Mouse (Mus musculus) forebrain, embryonic 14.5 days (tissue): ENCODE data around the gene Dcbld1. TPM values are rescaled to one million over a fixed set of nuclear protein-coding genes. Genes with fewer than 3 reads are reported as not detected.

Experiments used
- ATAC-seq: fragments of 200-750 bp; cut with Nextera tagmentation; 2 replicates; pipeline ENCODE4 v1.8.0; 2017; ENCODE audit warnings: mild to moderate bottlenecking, moderate library complexity
- DNase-seq: peaks from one replicate; pipeline ENCODE4 v3.0.0-alpha.2; 2015; ENCODE audit warnings: low spot score
- H3K27ac ChIP-seq: fragments of 300-500 bp; sonication (generic); 2 replicates; pipeline ENCODE4 v1.5.1; 2014; ENCODE audit warnings: low read depth, mild to moderate bottlenecking, control low read depth, low read length, moderate library complexity
- H3K27me3 ChIP-seq: fragments of 300-500 bp; sonication (generic); replicated peaks from 2 replicates; pipeline ENCODE4 v1.6.1; 2014; ENCODE audit warnings: low read length, control low read depth, mixed read lengths; ENCODE audit not compliant: control insufficient read depth, insufficient read depth
- H3K36me3 ChIP-seq: fragments of 300-500 bp; sonication (generic); 2 replicates; pipeline ENCODE4 v1.6.1; 2014; ENCODE audit warnings: low read length, control low read depth; ENCODE audit not compliant: control insufficient read depth, insufficient read depth
- H3K4me1 ChIP-seq: fragments of 300-500 bp; sonication (generic); 2 replicates; pipeline ENCODE4 v1.6.1; 2014; ENCODE audit warnings: antibody characterized with exemption, low read length, control low read depth; ENCODE audit not compliant: control insufficient read depth, insufficient read depth
- H3K4me2 ChIP-seq: fragments of 300-500 bp; sonication (generic); 2 replicates; pipeline ENCODE4 v1.6.1; 2014; ENCODE audit warnings: mild to moderate bottlenecking, control low read depth, low read length
- H3K4me3 ChIP-seq: fragments of 300-500 bp; sonication (generic); 2 replicates; pipeline ENCODE4 v1.5.1; 2014; ENCODE audit warnings: low read depth, low read length, control low read depth
- H3K9ac ChIP-seq: fragments of 300-500 bp; sonication (generic); 2 replicates; pipeline ENCODE4 v1.6.1; 2014; ENCODE audit warnings: mild to moderate bottlenecking, low read length, control low read depth, moderate library complexity
- H3K9me3 ChIP-seq: fragments of 300-500 bp; sonication (generic); replicated peaks from 2 replicates; pipeline ENCODE4 v1.6.1; 2016; ENCODE audit warnings: low read length, control low read depth, mixed read lengths; ENCODE audit not compliant: control insufficient read depth
- WGBS: fragments of 180-500 bp; shearing (Covaris S2); extraction: QIAGEN DNeasy Blood & Tissue Kit; methylation state at CpG from one replicate; pipeline ENCODE4 v1.1.7; 2014; 5-methylcytosine and 5-hydroxymethylcytosine counted together
- polyA plus RNA-seq: library from polyadenylated mRNA; unstranded; fragments of >200 nt; fragmentation: Nextera tagmentation; extraction: Ambion mirVana; gene quantifications from 2 replicates; pipeline ENCODE4 v1.2.1, GENCODE M21; 2014

Dcbld1 gene
- polyA plus RNA-seq, 1 experiment from 2014 or later: 16.1 TPM

DNA sequence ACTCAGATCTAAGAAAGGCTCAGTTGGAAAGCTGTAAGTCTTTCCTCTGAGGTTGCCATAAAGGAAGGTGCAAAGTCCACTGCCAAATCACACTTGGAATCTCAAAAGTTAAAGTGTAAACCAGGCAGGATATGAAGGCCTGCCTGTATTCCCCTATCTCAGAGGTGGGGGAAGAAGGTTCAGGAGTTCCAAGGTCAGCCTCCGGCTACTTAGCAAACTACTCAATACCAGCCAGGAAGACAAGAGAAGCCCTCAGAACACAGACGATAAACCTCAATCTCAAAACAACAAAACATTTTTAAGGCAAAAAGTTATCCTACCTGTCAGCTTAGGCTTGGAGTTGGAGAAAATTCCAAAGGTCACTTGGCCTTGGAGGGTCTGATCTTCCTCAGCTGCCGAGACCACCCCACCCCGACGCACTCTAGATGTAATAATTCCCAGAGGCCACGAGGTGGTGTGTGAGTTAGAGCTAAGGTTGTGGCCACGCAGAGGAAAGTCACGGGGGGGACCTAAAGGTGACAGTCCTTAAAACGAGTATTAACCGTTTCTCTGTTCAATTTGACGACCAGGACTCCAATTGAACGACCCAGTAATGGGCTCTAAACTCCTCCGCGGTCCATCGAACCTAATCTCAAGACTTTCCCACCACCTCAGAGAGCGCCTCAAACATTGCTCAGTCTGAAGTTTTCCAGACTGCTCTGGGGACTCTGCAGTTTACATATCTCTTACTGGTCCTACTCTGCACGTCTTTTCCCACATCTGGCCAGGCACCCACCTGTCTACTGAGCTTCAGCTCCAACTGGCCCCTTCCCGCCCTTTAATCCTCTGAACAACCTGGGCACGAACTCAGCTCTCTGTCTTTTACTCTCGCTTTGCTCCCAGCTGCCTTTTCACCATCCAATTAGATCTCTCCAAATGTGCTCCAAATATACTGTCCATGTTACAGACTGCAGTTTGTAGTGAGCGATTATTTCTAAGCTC is 933 bp upstream of the Dcbld1 start:
- WGBS: 12% methylated on average over 21 of the region's 21 CpGs
- Histone ChIP-seq H3K27ac (no peak overlapping the region), H3K4me1 (peaks cover 6% of the 10 kb centered on the region), H3K4me3 (peak overlapping the region; percentile 73), H3K9ac (no peak overlapping the region), H3K36me3 (no peaks in the 10 kb centered on the region), H3K4me2 (peak overlapping the region; percentile 78), H3K27me3 (no peaks in the 10 kb centered on the region), H3K9me3 (no peaks in the 10 kb centered on the region)
- DNase-seq: peak; percentile 46
- peak; percentile 19 for ATAC-seq

DNA sequence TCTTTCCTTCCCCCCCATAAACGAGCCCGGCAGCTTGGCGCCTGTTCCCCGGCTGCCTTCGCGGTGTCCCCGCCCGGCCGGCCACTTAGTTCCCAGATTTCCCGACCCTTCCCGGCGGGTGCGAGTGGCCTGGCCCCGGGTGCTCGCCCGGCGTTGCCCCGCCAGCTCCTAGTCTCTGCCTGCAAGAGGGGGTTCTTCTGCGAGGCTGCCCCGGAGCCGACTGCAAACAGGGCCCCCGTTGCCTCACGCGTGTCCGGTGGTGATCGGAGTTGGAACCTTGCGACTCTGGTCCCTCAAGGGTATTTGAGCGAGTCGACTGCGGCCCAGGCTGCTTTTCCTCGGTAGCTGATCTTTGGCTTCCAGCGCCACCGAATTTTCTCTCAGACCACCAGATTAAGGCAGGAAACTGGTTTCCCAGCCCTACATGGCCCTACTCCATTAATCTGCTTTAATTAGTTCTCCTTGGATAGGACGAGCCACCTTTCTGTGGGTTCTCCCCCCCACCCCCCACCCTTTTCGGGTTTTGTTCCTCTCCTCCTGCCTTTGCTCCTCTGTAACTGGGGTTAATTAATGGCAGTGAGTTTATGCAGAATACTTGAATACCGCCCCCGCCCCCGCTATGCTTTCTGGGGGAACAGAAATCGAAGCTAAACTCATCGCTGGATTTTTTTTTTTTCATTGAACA is 692 bp downstream of the Dcbld1 start:
- WGBS: under 1% methylated on average over 38 of the region's 40 CpGs
- no peaks in the 10 kb centered on the region for H3K9me3 ChIP-seq
- H3K4me2 ChIP-seq: peak overlapping the region; percentile 78
- H3K27ac ChIP-seq: peak overlapping the region; percentile 76
- H3K4me3 ChIP-seq: peak overlapping the region; percentile 73
- no peaks in the 10 kb centered on the region for H3K36me3 ChIP-seq
- H3K4me1 ChIP-seq: peaks cover 6% of the 10 kb centered on the region
- peak overlapping the region; percentile 87 for H3K9ac ChIP-seq
- H3K27me3 ChIP-seq: no peaks in the 10 kb centered on the region
- ATAC-seq (peak; percentile 60), DNase-seq (peak; percentile 57)

DNA sequence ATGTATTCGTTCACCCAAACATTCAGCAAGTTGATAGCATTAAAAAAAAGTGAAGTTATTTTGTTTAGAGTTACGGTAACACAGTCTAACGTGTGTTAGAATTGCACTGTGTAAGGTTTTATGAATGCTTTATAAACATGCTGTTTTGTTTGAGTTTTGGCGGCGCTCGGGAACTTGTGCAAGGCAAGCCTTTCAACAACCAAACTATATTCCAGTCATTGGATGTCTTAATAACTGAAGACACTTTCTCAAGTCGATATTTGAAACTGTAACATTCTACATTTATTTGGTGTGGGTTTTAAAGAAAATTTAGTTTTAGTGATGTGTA is 1.2 kb downstream of the Dcbld1 start:
- H3K36me3 ChIP-seq: no peaks in the 10 kb centered on the region
- H3K4me2 ChIP-seq: peak overlapping the region; percentile 78
- H3K9ac ChIP-seq: peak overlapping the region; percentile 87
- ATAC-seq: no peak
- H3K27me3 ChIP-seq: no peaks in the 10 kb centered on the region
- H3K9me3 ChIP-seq: no peaks in the 10 kb centered on the region
- 1% methylated on average over 7 of the region's 7 CpGs for WGBS
- H3K4me3 ChIP-seq: peak overlapping the region; percentile 73
- H3K4me1 ChIP-seq: peaks cover 6% of the 10 kb centered on the region
- 0 out of 2 replicates have a peak overlapping the region, but pooled peaks have one; percentile 76 for H3K27ac ChIP-seq
- DNase-seq: no peak

DNA sequence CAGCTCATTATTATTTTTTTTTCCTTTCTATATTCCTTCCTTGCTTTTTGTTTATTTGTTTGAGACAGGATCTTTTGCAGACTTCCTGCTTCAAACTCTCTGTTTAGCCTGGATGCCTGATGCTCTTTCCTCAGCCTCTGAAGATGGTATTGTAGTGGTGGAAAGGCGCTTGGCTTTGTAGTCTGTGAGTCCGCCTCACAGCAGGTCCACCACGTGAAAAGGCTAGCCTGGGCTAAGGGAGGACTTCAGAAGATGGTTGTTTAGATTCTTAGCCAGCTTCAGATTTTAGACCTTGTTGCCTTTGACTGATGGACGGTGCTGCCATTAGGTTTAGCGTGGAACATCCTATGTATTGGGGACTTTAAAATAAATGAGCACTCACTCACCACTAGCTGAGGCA is 2.0 kb downstream of the Dcbld1 start:
- no peaks in the 10 kb centered on the region for H3K36me3 ChIP-seq
- H3K27me3 ChIP-seq: no peaks in the 10 kb centered on the region
- peaks cover 6% of the 10 kb centered on the region for H3K4me1 ChIP-seq
- no peaks in the 10 kb centered on the region for H3K9me3 ChIP-seq
- no peak for DNase-seq
- no peak overlapping the region for H3K27ac ChIP-seq
- no peak overlapping the region for H3K4me3 ChIP-seq
- WGBS: 81% methylated on average over 5 of the region's 5 CpGs
- ATAC-seq: no peak
- no peak overlapping the region for H3K9ac ChIP-seq
- peak overlapping the region; percentile 78; the same call in 1 of the 2 replicates for H3K4me2 ChIP-seq

DNA sequence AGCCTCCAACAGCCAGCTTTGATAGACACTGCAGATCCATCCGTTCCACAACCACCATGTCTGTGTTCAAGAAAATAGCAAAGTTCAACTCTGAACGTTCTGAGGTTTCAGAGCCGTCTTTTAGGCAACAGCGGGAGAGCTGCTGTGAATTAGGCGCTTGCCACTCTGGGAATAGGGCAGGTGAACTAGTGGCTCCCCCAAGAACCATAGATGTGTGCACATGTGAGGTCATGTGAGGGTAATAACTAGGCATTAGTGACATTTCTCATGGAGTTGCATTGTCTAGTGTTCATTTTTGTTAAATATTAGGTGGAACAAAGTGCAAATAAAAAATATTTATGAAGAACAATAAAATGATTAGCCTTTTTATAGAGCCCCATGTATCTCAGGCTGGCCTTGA is 8.6 kb downstream of the Dcbld1 start:
- Histone ChIP-seq H3K27me3 (no peaks in the 10 kb centered on the region), H3K4me1 (0 out of 2 replicates have a peak, but pooled peaks cover 2% of the 10 kb centered on the region), H3K9ac (no peak overlapping the region), H3K4me3 (no peak overlapping the region), H3K36me3 (no peaks in the 10 kb centered on the region), H3K9me3 (no peaks in the 10 kb centered on the region), H3K4me2 (no peak overlapping the region), H3K27ac (no peak overlapping the region)
- ATAC-seq (no peak), DNase-seq (no peak)
- 89% methylated on average over 5 of the region's 5 CpGs for WGBS

DNA sequence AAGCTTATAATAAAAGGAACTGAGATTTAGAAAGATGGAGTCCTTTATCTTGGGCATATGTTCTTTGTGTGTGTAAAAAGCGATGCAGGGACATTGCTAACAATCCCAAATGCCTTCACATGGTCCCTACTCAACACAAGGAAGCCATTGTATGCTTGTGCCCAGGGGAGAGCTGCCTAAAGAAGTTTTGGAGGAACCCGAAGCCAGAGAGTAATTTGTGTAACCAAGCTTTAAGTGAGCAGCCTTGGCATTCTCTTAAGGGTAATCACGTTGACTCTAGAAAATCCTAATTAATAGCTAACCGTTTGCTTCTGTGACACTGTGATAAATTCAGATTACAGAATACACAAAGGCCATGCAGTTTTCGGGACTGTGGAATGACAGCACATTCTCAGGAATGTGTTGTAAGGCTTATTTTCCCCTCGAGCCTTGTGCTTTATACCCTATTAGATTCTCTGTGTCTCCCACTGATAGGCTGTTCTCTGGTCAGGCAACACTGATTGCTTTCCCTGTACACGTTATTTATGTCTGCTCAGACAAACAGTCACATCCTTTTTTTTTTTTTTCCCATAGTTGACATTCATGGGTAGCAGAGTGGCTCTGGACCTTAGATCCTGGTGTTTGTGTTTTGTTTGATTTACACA is 9.4 kb downstream of the Dcbld1 start:
- ATAC-seq (peak; percentile 61), DNase-seq (peak; percentile 64)

DNA sequence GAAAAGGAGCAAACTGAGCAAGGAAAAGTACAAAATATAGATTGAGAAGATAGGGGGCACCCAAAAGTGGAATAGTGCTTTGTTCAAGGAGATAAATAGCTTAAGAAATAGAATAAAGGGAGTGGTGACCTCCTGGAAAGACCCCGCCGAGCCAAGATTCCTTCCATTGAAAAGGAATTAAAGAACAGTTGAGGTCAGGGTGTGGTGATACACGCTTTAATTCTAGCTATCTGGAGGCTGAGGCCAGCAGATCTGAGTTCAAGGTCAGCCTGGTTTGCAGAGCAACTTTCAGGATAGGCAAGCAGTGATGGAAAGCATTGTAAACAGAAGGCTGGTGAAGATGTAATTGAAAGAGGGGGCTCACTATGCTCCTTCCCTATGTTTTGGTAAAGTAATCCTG is 12.8 kb downstream of the Dcbld1 start:
- ATAC-seq: no peak
- no peaks in the 10 kb centered on the region for H3K9me3 ChIP-seq
- H3K4me3 ChIP-seq: no peak overlapping the region
- no peak for DNase-seq
- H3K27me3 ChIP-seq: no peaks in the 10 kb centered on the region
- WGBS: 51% methylated on average over 3 of the region's 3 CpGs
- no peak overlapping the region for H3K4me2 ChIP-seq
- H3K36me3 ChIP-seq: no peaks in the 10 kb centered on the region
- no peak overlapping the region for H3K9ac ChIP-seq
- no peak overlapping the region for H3K27ac ChIP-seq
- 0 out of 2 replicates have a peak, but pooled peaks cover 2% of the 10 kb centered on the region for H3K4me1 ChIP-seq

More for the DNA sequence above, 9.4 kb downstream of the Dcbld1 start:
- Histone ChIP-seq H3K9ac (no peak overlapping the region), H3K4me2 (no peak overlapping the region), H3K27me3 (no peaks in the 10 kb centered on the region), H3K9me3 (no peaks in the 10 kb centered on the region), H3K27ac (no peak overlapping the region), H3K4me3 (no peak overlapping the region), H3K36me3 (no peaks in the 10 kb centered on the region), H3K4me1 (0 out of 2 replicates have a peak, but pooled peaks cover 2% of the 10 kb centered on the region)
- WGBS: 14% methylated on average over 7 of the region's 7 CpGs

DNA sequence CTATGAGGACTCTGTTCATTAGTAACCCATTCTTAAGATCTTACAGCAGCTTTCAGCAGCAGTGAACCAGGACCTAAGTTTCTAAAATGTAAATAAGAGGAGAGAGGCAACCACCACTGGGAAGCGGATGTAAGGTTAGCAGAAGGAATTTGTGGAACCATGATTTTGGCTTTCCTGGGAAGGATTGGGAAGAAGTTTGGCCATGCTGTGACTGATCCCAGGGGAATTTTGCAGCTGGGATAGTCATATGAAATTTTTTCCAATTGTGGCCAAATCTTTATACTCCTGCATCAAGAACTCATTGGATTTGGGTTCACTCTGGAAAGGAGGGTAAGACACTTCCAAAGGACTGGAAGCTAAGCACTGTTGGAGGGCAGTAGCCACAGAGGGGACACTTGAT is 18.8 kb downstream of the Dcbld1 start:
- H3K4me1 ChIP-seq: no peaks in the 10 kb centered on the region
- no peak overlapping the region for H3K4me2 ChIP-seq
- no peak overlapping the region for H3K4me3 ChIP-seq
- ATAC-seq: no peak
- 83% methylated on average over 1 of the region's 1 CpGs for WGBS
- no peaks in the 10 kb centered on the region for H3K27me3 ChIP-seq
- H3K9me3 ChIP-seq: no peaks in the 10 kb centered on the region
- no peak overlapping the region for H3K27ac ChIP-seq
- no peak overlapping the region for H3K9ac ChIP-seq
- no peak for DNase-seq
- H3K36me3 ChIP-seq: no peaks in the 10 kb centered on the region
